8 mouse cellular contexts compared by ENCODE assay signal in the genomic region with DNA sequence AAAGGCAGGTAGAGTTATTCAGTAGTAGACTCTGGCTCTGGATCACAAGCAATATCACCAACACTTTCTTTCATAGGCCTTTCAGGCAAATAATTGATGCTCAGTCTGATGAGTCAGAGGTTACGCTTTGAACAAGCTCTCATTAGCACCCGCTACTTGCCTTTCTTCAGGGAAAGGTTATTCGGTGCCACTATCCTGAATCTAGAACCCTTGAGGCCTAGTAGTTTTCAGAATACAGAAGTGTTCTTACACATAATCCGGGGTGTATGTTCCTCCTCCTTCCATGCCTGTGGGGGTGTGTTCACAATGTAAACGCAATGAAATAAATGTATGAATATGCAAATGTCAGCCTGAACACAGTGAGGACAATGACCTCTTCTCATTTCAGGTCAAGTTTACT. TPM values are rescaled to one million over a fixed set of nuclear protein-coding genes. Genes with fewer than 3 reads are reported as not detected.
A peak's percentile ranks its signal among the peaks of the same experiment; 100 is the strongest.
DNase-seq lines count a peak whose midpoint lies in the region; ATAC-seq lines count a peak whose summit lies in the region.
"Had no signal": no experiment of that assay in that cellular context is flagged by ENCODE, and none has a peak within 500 bp of the region (broad histone marks: within the 10 kb centered on the region; RNA-seq: fewer than 3 reads in every experiment).

No protein-coding gene starts in this region.

- intact Hi-C loops in gastrocnemius, postnatal 36 days (cut with DNase I): no loop called here

- H3K4me3 ChIP-seq in intestine, embryonic 14.5 days (ENCODE audit: low read depth, low read length): no peak overlapping the region
- no peak overlapping the region for H3K4me3 ChIP-seq in intestine, embryonic 15.5 days (replicated peaks)
- peak overlapping the region; percentile 75; the same call in 1 of the 2 replicates for H3K4me3 ChIP-seq in liver, embryonic 12.5 days

- no peaks in the 10 kb centered on the region for H3K9me3 ChIP-seq in intestine, embryonic 14.5 days (ENCODE audit: control insufficient read depth, low read length)
- no peaks in the 10 kb centered on the region for H3K9me3 ChIP-seq in intestine, embryonic 15.5 days
- no peaks in the 10 kb centered on the region for H3K9me3 ChIP-seq in liver, embryonic 12.5 days (replicated peaks)

- ATAC-seq in intestine, embryonic 14.5 days (replicated peaks; ENCODE audit: low FRiP score, low TSS enrichment, low read depth): no peak
- no peak for ATAC-seq in intestine, embryonic 15.5 days
- ATAC-seq in liver, embryonic 12.5 days: no peak

- no peaks in the 10 kb centered on the region for H3K36me3 ChIP-seq in intestine, embryonic 14.5 days (ENCODE audit: control insufficient read depth, insufficient read depth, low read length)
- H3K36me3 ChIP-seq in intestine, embryonic 15.5 days: no peaks in the 10 kb centered on the region
- no peaks in the 10 kb centered on the region for H3K36me3 ChIP-seq in liver, embryonic 12.5 days

- WGBS in intestine, embryonic 14.5 days: 87% methylated on average over 5 of the region's 5 CpGs
- 78% methylated on average over 5 of the region's 5 CpGs for WGBS in intestine, embryonic 15.5 days
- WGBS in liver, embryonic 12.5 days (ENCODE audit: insufficient replicate concordance): 69% methylated on average over 5 of the region's 5 CpGs

- peak; percentile 42 for DNase-seq in intestine, embryonic 14.5 days (ENCODE audit: low spot score)
- DNase-seq in A20 (ENCODE audit: low read depth, low spot score) (peak; percentile 61), MEL-GATA-1-ER (ENCODE audit: extremely low read depth, low read depth) (peak; percentile 38)
- DNase-seq in thymus, postnatal 36 days: no peak
- DNase-seq in gastrocnemius, postnatal 36 days: no peak
- DNase-seq: gastrocnemius, postnatal 25 days had no signal

- no peak overlapping the region; the same call in 1 of the 2 replicates for H3K9ac ChIP-seq in intestine, embryonic 14.5 days (ENCODE audit: low read length)
- no peak overlapping the region for H3K9ac ChIP-seq in intestine, embryonic 15.5 days
- H3K9ac ChIP-seq in liver, embryonic 12.5 days: no peak overlapping the region

- no peak overlapping the region for H3K27ac ChIP-seq in intestine, embryonic 14.5 days (ENCODE audit: low read depth)
- H3K27ac ChIP-seq in intestine, embryonic 15.5 days: no peak overlapping the region
- H3K27ac ChIP-seq in liver, embryonic 12.5 days: peak overlapping the region; percentile 26; the same call in 1 of the 2 replicates

- peak overlapping the region; percentile 86 for H3K4me2 ChIP-seq in intestine, embryonic 14.5 days (ENCODE audit: low read length)
- H3K4me2 ChIP-seq in intestine, embryonic 15.5 days (replicated peaks): no peak overlapping the region; the same call in 1 of the 2 replicates
- H3K4me2 ChIP-seq in liver, embryonic 12.5 days: peak overlapping the region; percentile 91

- H3K27me3 ChIP-seq in intestine, embryonic 14.5 days (replicated peaks; ENCODE audit: control insufficient read depth, insufficient read depth, low read length): no peaks in the 10 kb centered on the region
- H3K27me3 ChIP-seq in intestine, embryonic 15.5 days (replicated peaks): no peaks in the 10 kb centered on the region
- H3K27me3 ChIP-seq in liver, embryonic 12.5 days (replicated peaks): no peaks in the 10 kb centered on the region

- peaks cover 7% of the 10 kb centered on the region; the same call in 1 of the 2 replicates for H3K4me1 ChIP-seq in intestine, embryonic 14.5 days (replicated peaks; ENCODE audit: control insufficient read depth, insufficient read depth, low read length)
- H3K4me1 ChIP-seq in intestine, embryonic 15.5 days (replicated peaks): peaks cover 3% of the 10 kb centered on the region
- peaks cover 36% of the 10 kb centered on the region for H3K4me1 ChIP-seq in liver, embryonic 12.5 days

RNA-seq across cellular contexts. Expression of a gene that starts 1.7 kb away (rescaled TPM):
- polyA plus RNA-seq in intestine, embryonic 14.5 days (2014; fragmentation: Nextera tagmentation; extraction: Ambion mirVana): 14.0 and 15.0 TPM in 2 replicates
- polyA plus RNA-seq in intestine, embryonic 15.5 days (2015; fragmentation: Nextera tagmentation; extraction: Ambion mirVana): 9.9 and 10.2 TPM in 2 replicates
- polyA plus RNA-seq in liver, embryonic 12.5 days (2016; fragmentation: Nextera tagmentation; extraction: Ambion mirVana): 7.6 and 8.5 TPM in 2 replicates
- 1 to 10 TPM; 3.9 to 4.2 TPM for total RNA-seq in gastrocnemius, postnatal 36 days (2021)

RNA-seq across cellular contexts. Expression of a gene that starts 16.9 kb away (rescaled TPM):
- 0.22 and 0.30 TPM in 2 replicates for polyA plus RNA-seq in intestine, embryonic 14.5 days (2014; fragmentation: Nextera tagmentation; extraction: Ambion mirVana)
- polyA plus RNA-seq in intestine, embryonic 15.5 days (2015; fragmentation: Nextera tagmentation; extraction: Ambion mirVana): 0.39 and 0.44 TPM in 2 replicates
- polyA plus RNA-seq in liver, embryonic 12.5 days (2016; fragmentation: Nextera tagmentation; extraction: Ambion mirVana): 0.66 and 0.81 TPM in 2 replicates
- total RNA-seq in gastrocnemius, postnatal 36 days (2021): not detected

Comparison
In these comparisons a context has a peak if more than half of its experiments do, and no peak if none do; other contexts are left out.
1. DNase-seq: peak in intestine, embryonic 14.5 days (single experiment), A20 (single experiment) and MEL-GATA-1-ER (single experiment); none in thymus, postnatal 36 days (0 of 2) and gastrocnemius, postnatal 36 days (0 of 2).